Mouse (Mus musculus) bone marrow, adult 2 months (tissue): ENCODE measurements around the gene Pik3r5.

Experiments
- CTCF ChIP-seq: fragments of 200-500 bp; IDR thresholded peaks from 2 replicates; pipeline ENCODE4 v1.5.1; 2011; ENCODE audit warnings: low read length, control low read depth; ENCODE audit not compliant: control insufficient read depth, insufficient read depth
- POLR2A ChIP-seq: fragments of 200-500 bp; IDR thresholded peaks from 2 replicates; pipeline ENCODE4 v1.6.1; 2011; ENCODE audit warnings: low read depth, mild to moderate bottlenecking, control low read depth, low read length, borderline replicate concordance; ENCODE audit not compliant: control insufficient read depth

DNA sequence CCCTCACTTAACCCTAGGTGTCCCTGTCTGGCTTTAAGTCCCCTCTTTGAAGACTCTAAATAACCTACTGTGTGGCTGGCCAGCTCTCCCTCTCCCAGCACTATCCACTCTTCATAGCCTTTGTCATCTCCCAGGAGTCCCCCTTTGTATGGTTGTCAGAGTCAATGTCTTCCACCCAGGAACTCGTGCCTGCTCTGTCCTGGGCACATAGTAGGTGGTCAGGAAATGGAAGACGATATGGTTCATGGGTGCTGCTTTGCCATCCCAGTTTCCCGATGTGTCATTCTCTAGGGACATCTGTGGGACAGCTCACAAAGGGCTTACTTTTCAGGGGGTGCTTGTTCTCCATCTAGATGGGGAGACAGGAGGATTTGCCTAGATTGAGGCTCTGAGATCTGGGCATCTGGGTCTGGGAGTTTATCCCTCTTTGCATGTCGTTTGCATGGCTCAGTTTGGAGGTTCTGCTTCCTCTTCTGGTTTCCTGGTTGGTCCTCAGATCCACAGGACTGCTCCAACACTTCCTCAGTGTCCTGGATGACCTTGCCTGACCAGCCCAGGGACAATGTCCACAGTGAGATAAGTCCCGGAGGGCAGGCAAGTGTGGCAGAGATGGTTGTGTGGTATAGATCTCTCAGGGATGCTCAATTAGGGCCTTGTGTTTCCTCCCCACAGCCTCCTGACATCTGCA, 40.4 kb downstream of the Pik3r5 start:
- no peak for TF ChIP-seq CTCF
- no peak for TF ChIP-seq POLR2A
